Mouse (Mus musculus) megakaryocyte, embryonic 14.5 days (primary cell): ENCODE data around the gene Gm20388.

ENCODE experiments used
- FLI1 ChIP-seq: IDR thresholded peaks from 2 replicates; pipeline ENCODE4 v1.6.1; 2012; ENCODE audit warnings: low read length, inconsistent platforms, mixed read lengths
- GATA1 ChIP-seq: IDR thresholded peaks from 3 replicates; pipeline ENCODE4 v1.6.1; 2012; ENCODE audit warnings: mixed read lengths, low read length, inconsistent platforms, borderline replicate concordance

- TF ChIP-seq FLI1, result no peak
- no peak for TF ChIP-seq GATA1
Observed at GRCm38 (mm10) chr8:120312452-120312851, 401.8 kb downstream of the Gm20388 start.
